Mouse (Mus musculus) E14TG2a.4 (cell line): ENCODE results near the gene Dnajb13.
"Not testable (repeated sequence)": the region's sequence is repeated elsewhere in the genome, so short reads cannot be mapped to it uniquely, and the experiment has no call there.

Source experiments
- H3K27me3 ChIP-seq: 2 replicates; pipeline ENCODE4 v1.6.1; 2014; ENCODE audit warnings: low read length, control low read depth; ENCODE audit not compliant: insufficient read depth
- H3K36me3 ChIP-seq: 2 replicates; pipeline ENCODE4 v1.6.1; 2014; ENCODE audit warnings: low read length, control low read depth; ENCODE audit not compliant: insufficient read depth
- H3K4me1 ChIP-seq: replicated peaks from 2 replicates; pipeline ENCODE4 v1.6.1; 2014; ENCODE audit warnings: low read depth, low read length, control low read depth
- H3K4me3 ChIP-seq: replicated peaks from 2 replicates; pipeline ENCODE4 v1.5.1; 2014; ENCODE audit warnings: mild to moderate bottlenecking, low read length
- H3K9me3 ChIP-seq: 2 replicates; pipeline ENCODE4 v1.6.1; 2014; ENCODE audit warnings: low read length, control low read depth
- CTCF ChIP-seq: conservative IDR thresholded peaks from 2 replicates; pipeline ENCODE4 v1.5.1; 2014; ENCODE audit warnings: low read length
- NANOG ChIP-seq: IDR thresholded peaks from 2 replicates; pipeline ENCODE4 v1.6.1; 2014; ENCODE audit warnings: borderline replicate concordance, low read length, mixed read lengths
- POU5F1 ChIP-seq: IDR thresholded peaks from 2 replicates; pipeline ENCODE4 v1.6.1; 2014; ENCODE audit warnings: low read length, borderline replicate concordance

Dnajb13 gene

GRCm38 (mm10) chr7:100488474-100489048 lies 26.2 kb downstream of the Dnajb13 start:
- H3K9me3 ChIP-seq: no peaks in the 10 kb centered on the region
- H3K27me3 ChIP-seq: no peaks in the 10 kb centered on the region
- H3K4me3 ChIP-seq: no peak overlapping the region
- TF ChIP-seq NANOG: no peak
- TF ChIP-seq POU5F1: no peak
- TF ChIP-seq CTCF: no peak
- H3K4me1 ChIP-seq: peaks cover 45% of the 10 kb centered on the region
- H3K36me3 ChIP-seq: no peaks in the 10 kb centered on the region

GRCm38 (mm10) chr7:100487301-100487700 lies 27.5 kb downstream of the Dnajb13 start:
- H3K4me1 ChIP-seq: peaks cover 41% of the 10 kb centered on the region
- H3K27me3 ChIP-seq: no peaks in the 10 kb centered on the region
- H3K4me3 ChIP-seq: no peak overlapping the region
- no peaks in the 10 kb centered on the region for H3K36me3 ChIP-seq
- TF ChIP-seq CTCF: no peak
- no peak for TF ChIP-seq POU5F1
- no peak for TF ChIP-seq NANOG
- no peaks in the 10 kb centered on the region for H3K9me3 ChIP-seq

GRCm38 (mm10) chr7:100484493-100484892 lies 30.3 kb downstream of the Dnajb13 start:
- Histone ChIP-seq H3K36me3 (no peaks in the 10 kb centered on the region), H3K9me3 (no peaks in the 10 kb centered on the region), H3K4me1 (peaks cover 50% of the 10 kb centered on the region), H3K4me3 (no peak overlapping the region), H3K27me3 (peaks cover 14% of the 10 kb centered on the region)
- TF ChIP-seq POU5F1 (no peak), NANOG (no peak), CTCF (no peak)

GRCm38 (mm10) chr7:100482046-100482445 lies 32.7 kb downstream of the Dnajb13 start:
- H3K27me3 ChIP-seq: peaks cover 28% of the 10 kb centered on the region
- not testable (repeated sequence) for H3K36me3 ChIP-seq, H3K4me3 ChIP-seq, H3K9me3 ChIP-seq
- peaks cover 40% of the 10 kb centered on the region for H3K4me1 ChIP-seq

- Histone ChIP-seq H3K4me3 (peak overlapping the region; percentile 70), H3K4me1 (peaks cover 35% of the 10 kb centered on the region), H3K36me3 (no peaks in the 10 kb centered on the region), H3K27me3 (peaks cover 32% of the 10 kb centered on the region), H3K9me3 (no peaks in the 10 kb centered on the region)
- TF ChIP-seq NANOG (no peak), CTCF (no peak), POU5F1 (no peak)
Measured at GRCm38 (mm10) chr7:100480175-100480574, 34.6 kb downstream of the Dnajb13 start.

- no peaks in the 10 kb centered on the region for H3K9me3 ChIP-seq
- peaks cover 33% of the 10 kb centered on the region for H3K4me1 ChIP-seq
- no peaks in the 10 kb centered on the region for H3K36me3 ChIP-seq
- TF ChIP-seq NANOG (no peak), POU5F1 (no peak), CTCF (no peak)
- H3K27me3 ChIP-seq: peaks cover 32% of the 10 kb centered on the region
- peak overlapping the region; percentile 70 for H3K4me3 ChIP-seq
Measured at GRCm38 (mm10) chr7:100479823-100480164, 35.0 kb downstream of the Dnajb13 start.

- peaks cover 31% of the 10 kb centered on the region for H3K4me1 ChIP-seq
- H3K36me3 ChIP-seq: no peaks in the 10 kb centered on the region
- no peaks in the 10 kb centered on the region for H3K9me3 ChIP-seq
- peak overlapping the region; percentile 70 for H3K4me3 ChIP-seq
- TF ChIP-seq POU5F1: no peak
- no peak for TF ChIP-seq CTCF
- TF ChIP-seq NANOG: no peak
- H3K27me3 ChIP-seq: peaks cover 32% of the 10 kb centered on the region
Measured at GRCm38 (mm10) chr7:100479100-100479822, 35.5 kb downstream of the Dnajb13 start.

GRCm38 (mm10) chr7:100474680-100475079 lies 40.1 kb downstream of the Dnajb13 start:
- TF ChIP-seq CTCF: no peak
- TF ChIP-seq POU5F1: no peak
- no peak for TF ChIP-seq NANOG
- Histone ChIP-seq H3K4me1 (peaks cover 31% of the 10 kb centered on the region), H3K27me3 (peaks cover 20% of the 10 kb centered on the region), H3K9me3 (no peaks in the 10 kb centered on the region), H3K36me3 (peaks cover 5% of the 10 kb centered on the region), H3K4me3 (no peak overlapping the region)

GRCm38 (mm10) chr7:100473846-100474454 lies 40.8 kb downstream of the Dnajb13 start:
- TF ChIP-seq POU5F1: no peak
- TF ChIP-seq CTCF: no peak
- no peak for TF ChIP-seq NANOG
- Histone ChIP-seq H3K4me3 (no peak overlapping the region), H3K4me1 (peaks cover 24% of the 10 kb centered on the region), H3K9me3 (no peaks in the 10 kb centered on the region), H3K27me3 (peaks cover 13% of the 10 kb centered on the region), H3K36me3 (peaks cover 12% of the 10 kb centered on the region)
